Comparison of ENCODE assay signal across 11 mouse cellular contexts in genomic region chr2:3769786-3770318, GRCm38 (mm10).
DNase-seq lines count a peak whose midpoint lies in the region; ATAC-seq and TF ChIP-seq lines count a peak whose summit lies in the region.
"Had no signal": no experiment of that assay in that cellular context is flagged by ENCODE, and none has a peak within 500 bp of the region (broad histone marks: within the 10 kb centered on the region; RNA-seq: fewer than 3 reads in every experiment).

No protein-coding gene starts in this region.

- no peak overlapping the region for H3K4me2 ChIP-seq in hindbrain, embryonic 15.5 days
- H3K4me2 ChIP-seq in hindbrain, embryonic 14.5 days (replicated peaks) = no peak overlapping the region
- no peak overlapping the region for H3K4me2 ChIP-seq in stomach, embryonic 16.5 days (ENCODE audit: low read depth, low read length)
- H3K4me2 ChIP-seq in stomach, postnatal 0 days (replicated peaks; ENCODE audit: low read depth) = no peak overlapping the region
- H3K4me2 ChIP-seq in intestine, postnatal 0 days (replicated peaks; ENCODE audit: low read depth) = no peak overlapping the region
- H3K4me2 ChIP-seq: embryonic facial prominence, embryonic 12.5 days; limb, embryonic 13.5 days; midbrain, embryonic 12.5 days had no signal

- no peak overlapping the region for H3K4me3 ChIP-seq in hindbrain, embryonic 15.5 days
- no peak overlapping the region for H3K4me3 ChIP-seq in hindbrain, embryonic 14.5 days (replicated peaks; ENCODE audit: low read length)
- no peak overlapping the region for H3K4me3 ChIP-seq in stomach, embryonic 16.5 days (replicated peaks; ENCODE audit: low read length)
- no peak overlapping the region for H3K4me3 ChIP-seq in stomach, postnatal 0 days (ENCODE audit: low read depth, low read length)
- no peak overlapping the region for H3K4me3 ChIP-seq in intestine, postnatal 0 days (ENCODE audit: low read depth, low read length)
- H3K4me3 ChIP-seq: embryonic facial prominence, embryonic 12.5 days; limb, embryonic 13.5 days; midbrain, embryonic 12.5 days; myocyte had no signal

- no peak overlapping the region for H3K27ac ChIP-seq in hindbrain, embryonic 15.5 days (replicated peaks)
- no peak overlapping the region for H3K27ac ChIP-seq in hindbrain, embryonic 14.5 days
- H3K27ac ChIP-seq in stomach, embryonic 16.5 days (ENCODE audit: low read length) = no peak overlapping the region
- H3K27ac ChIP-seq in stomach, postnatal 0 days (replicated peaks) = no peak overlapping the region
- no peak overlapping the region for H3K27ac ChIP-seq in intestine, postnatal 0 days (ENCODE audit: low read depth, low read length)
- H3K27ac ChIP-seq: embryonic facial prominence, embryonic 12.5 days; limb, embryonic 13.5 days; midbrain, embryonic 12.5 days had no signal

- H3K4me1 ChIP-seq in hindbrain, embryonic 15.5 days (replicated peaks) = no peaks in the 10 kb centered on the region
- no peaks in the 10 kb centered on the region for H3K4me1 ChIP-seq in hindbrain, embryonic 14.5 days (replicated peaks; ENCODE audit: control insufficient read depth, insufficient read depth, low read length)
- H3K4me1 ChIP-seq in stomach, embryonic 16.5 days (ENCODE audit: control insufficient read depth, insufficient read depth, low read length) = peaks cover 9% of the 10 kb centered on the region
- H3K4me1 ChIP-seq in stomach, postnatal 0 days (replicated peaks; ENCODE audit: control insufficient read depth, insufficient read depth) = no peaks in the 10 kb centered on the region
- H3K4me1 ChIP-seq in intestine, postnatal 0 days (replicated peaks; ENCODE audit: control insufficient read depth, insufficient read depth, low read length) = no peaks in the 10 kb centered on the region

- ATAC-seq in hindbrain, embryonic 15.5 days (ENCODE audit: low FRiP score, low read depth) = 0 out of 2 replicates have a peak, but pooled peaks have one; percentile 40
- ATAC-seq in hindbrain, embryonic 14.5 days (ENCODE audit: low FRiP score) = no peak
- ATAC-seq in stomach, embryonic 16.5 days (ENCODE audit: insufficient read depth, low FRiP score) = no peak
- no peak for ATAC-seq in stomach, postnatal 0 days (ENCODE audit: low FRiP score, low TSS enrichment)
- ATAC-seq in intestine, postnatal 0 days = peak; percentile 9; the same call in 1 of the 2 replicates

- no peaks in the 10 kb centered on the region for H3K9me3 ChIP-seq in hindbrain, embryonic 15.5 days
- H3K9me3 ChIP-seq in hindbrain, embryonic 14.5 days (ENCODE audit: control insufficient read depth, low read length) = no peaks in the 10 kb centered on the region
- H3K9me3 ChIP-seq in stomach, embryonic 16.5 days (replicated peaks; ENCODE audit: control insufficient read depth, low read length) = no peaks in the 10 kb centered on the region
- H3K9me3 ChIP-seq in stomach, postnatal 0 days (ENCODE audit: control insufficient read depth, low read length) = no peaks in the 10 kb centered on the region
- no peaks in the 10 kb centered on the region for H3K9me3 ChIP-seq in intestine, postnatal 0 days (ENCODE audit: control insufficient read depth)
- H3K9me3 ChIP-seq: embryonic facial prominence, embryonic 12.5 days; limb, embryonic 13.5 days; midbrain, embryonic 12.5 days had no signal

- WGBS in hindbrain, embryonic 15.5 days = 86% methylated on average over 9 of the region's 9 CpGs
- WGBS in hindbrain, embryonic 14.5 days = 86% methylated on average over 9 of the region's 9 CpGs
- WGBS in stomach, embryonic 16.5 days = 79% methylated on average over 9 of the region's 9 CpGs
- 79% methylated on average over 9 of the region's 9 CpGs for WGBS in stomach, postnatal 0 days
- WGBS in intestine, postnatal 0 days = 73% methylated on average over 9 of the region's 9 CpGs

- no peak overlapping the region for H3K9ac ChIP-seq in hindbrain, embryonic 15.5 days
- H3K9ac ChIP-seq in hindbrain, embryonic 14.5 days = no peak overlapping the region
- H3K9ac ChIP-seq in stomach, embryonic 16.5 days (ENCODE audit: low read length) = 0 out of 2 replicates have a peak overlapping the region, but pooled peaks have one; percentile 19
- no peak overlapping the region for H3K9ac ChIP-seq in stomach, postnatal 0 days (ENCODE audit: low read length)
- H3K9ac ChIP-seq in intestine, postnatal 0 days (ENCODE audit: low read depth, low read length) = no peak overlapping the region
- H3K9ac ChIP-seq: embryonic facial prominence, embryonic 12.5 days; limb, embryonic 13.5 days; midbrain, embryonic 12.5 days had no signal

- H3K36me3 ChIP-seq in hindbrain, embryonic 15.5 days = no peaks in the 10 kb centered on the region
- no peaks in the 10 kb centered on the region for H3K36me3 ChIP-seq in hindbrain, embryonic 14.5 days (replicated peaks; ENCODE audit: control insufficient read depth, insufficient read depth)
- no peaks in the 10 kb centered on the region for H3K36me3 ChIP-seq in stomach, embryonic 16.5 days (ENCODE audit: control insufficient read depth, insufficient read depth, low read length)
- 0 out of 2 replicates have a peak, but pooled peaks cover 1% of the 10 kb centered on the region for H3K36me3 ChIP-seq in stomach, postnatal 0 days (ENCODE audit: control insufficient read depth, insufficient read depth, low read length)
- 0 out of 2 replicates have a peak, but pooled peaks cover 6% of the 10 kb centered on the region for H3K36me3 ChIP-seq in intestine, postnatal 0 days (ENCODE audit: control insufficient read depth, insufficient read depth)
- H3K36me3 ChIP-seq: embryonic facial prominence, embryonic 12.5 days; midbrain, embryonic 12.5 days had no signal

- H3K27me3 ChIP-seq in hindbrain, embryonic 15.5 days = no peaks in the 10 kb centered on the region
- no peaks in the 10 kb centered on the region for H3K27me3 ChIP-seq in hindbrain, embryonic 14.5 days (ENCODE audit: control insufficient read depth, insufficient read depth, low read length)
- no peaks in the 10 kb centered on the region for H3K27me3 ChIP-seq in stomach, embryonic 16.5 days (ENCODE audit: control insufficient read depth, insufficient read depth, low read length)
- H3K27me3 ChIP-seq in stomach, postnatal 0 days (ENCODE audit: control insufficient read depth, insufficient read depth, low read length) = no peaks in the 10 kb centered on the region
- H3K27me3 ChIP-seq in intestine, postnatal 0 days (replicated peaks; ENCODE audit: control insufficient read depth, insufficient read depth, low read length) = no peaks in the 10 kb centered on the region
- H3K27me3 ChIP-seq: embryonic facial prominence, embryonic 12.5 days; limb, embryonic 13.5 days; midbrain, embryonic 12.5 days had no signal

- DNase-seq in hindbrain, embryonic 14.5 days (ENCODE audit: low spot score) = no peak
- DNase-seq in stomach, postnatal 0 days (ENCODE audit: low spot score) = no peak
- DNase-seq in lung, postnatal 14 days = no peak
- DNase-seq in ovary, postnatal 10 days (ENCODE audit: low spot score) = no peak

- no peak for TF ChIP-seq EP300 in stomach, postnatal 0 days (optimal IDR thresholded peaks at IDR 0.05)

- no peak for TF ChIP-seq CTCF in stomach, postnatal 0 days (IDR thresholded peaks at IDR 0.05; ENCODE audit: low read depth)
- no peak for TF ChIP-seq CTCF in intestine, postnatal 0 days (IDR thresholded peaks at IDR 0.05; ENCODE audit: low read depth)

Comparison
In these comparisons a context has a peak if more than half of its experiments do, and no peak if none do; other contexts are left out.
1. ATAC-seq: peak in hindbrain, embryonic 15.5 days (single experiment) and intestine, postnatal 0 days (single experiment); none in hindbrain, embryonic 14.5 days (single experiment), stomach, embryonic 16.5 days (single experiment) and stomach, postnatal 0 days (single experiment).